Mouse (Mus musculus): Measurements from ENCODE around the gene Itpk1. TPM values are rescaled to one million over a fixed set of nuclear protein-coding genes. Genes with fewer than 3 reads are reported as not detected.

The Itpk1 gene
- total RNA-seq, 2 experiments from 2014 or later, result 66.6 to 76.8 TPM

DNA sequence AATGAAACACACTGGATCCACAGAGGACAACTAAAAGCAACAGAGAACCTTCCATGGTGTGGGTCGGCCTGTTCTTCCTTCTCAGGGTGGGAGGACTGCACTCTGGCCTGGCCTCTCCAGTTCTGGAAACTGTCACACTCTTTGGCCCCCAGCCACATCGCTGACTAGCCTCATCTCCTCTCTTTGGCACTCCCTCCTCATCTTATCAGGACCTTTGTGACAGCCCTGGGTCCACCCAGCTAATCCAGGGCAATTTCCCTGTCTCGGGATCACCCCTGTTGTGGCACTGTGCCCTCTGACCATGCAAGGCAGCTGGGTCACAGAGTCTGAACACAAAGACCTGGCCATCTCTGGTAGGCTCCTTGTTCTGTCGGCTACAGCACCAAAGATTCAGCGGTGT lies 22.6 kb downstream of the Itpk1 start:
- no peak for DNase-seq (ENCODE audit: low spot score in 2 of 2)
- TF ChIP-seq CTCF (conservative IDR thresholded peaks at IDR 0.05), result no peak
- peak overlapping the region; percentile 14; the same call in 1 of the 2 replicates for H3K27ac ChIP-seq
- no peak overlapping the region for H3K4me3 ChIP-seq

DNA sequence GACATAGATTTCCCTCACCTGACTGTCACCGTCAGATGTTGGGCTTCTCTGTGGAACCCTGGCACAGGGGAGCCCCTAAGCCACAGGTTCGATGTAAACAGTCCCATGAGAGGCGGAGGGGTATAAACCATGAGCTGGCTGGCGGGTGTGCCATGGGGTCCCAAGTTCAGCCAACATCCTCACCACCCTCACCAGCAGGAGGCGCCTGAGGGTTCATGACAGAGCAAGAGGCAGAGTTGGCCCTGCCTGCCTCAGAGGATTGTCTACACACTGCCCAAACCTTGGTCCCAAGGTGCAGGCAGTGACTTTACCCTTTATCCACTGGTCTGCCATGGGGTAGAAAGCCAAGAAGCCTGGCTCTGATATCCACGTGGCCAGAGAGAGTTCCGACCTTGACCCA lies 23.1 kb downstream of the Itpk1 start:
- TF ChIP-seq CTCF (conservative IDR thresholded peaks at IDR 0.05), result peak; percentile 58
- no peak overlapping the region for H3K27ac ChIP-seq
- H3K4me3 ChIP-seq, result no peak overlapping the region
- DNase-seq (ENCODE audit: low spot score in 2 of 2), result no peak

DNA sequence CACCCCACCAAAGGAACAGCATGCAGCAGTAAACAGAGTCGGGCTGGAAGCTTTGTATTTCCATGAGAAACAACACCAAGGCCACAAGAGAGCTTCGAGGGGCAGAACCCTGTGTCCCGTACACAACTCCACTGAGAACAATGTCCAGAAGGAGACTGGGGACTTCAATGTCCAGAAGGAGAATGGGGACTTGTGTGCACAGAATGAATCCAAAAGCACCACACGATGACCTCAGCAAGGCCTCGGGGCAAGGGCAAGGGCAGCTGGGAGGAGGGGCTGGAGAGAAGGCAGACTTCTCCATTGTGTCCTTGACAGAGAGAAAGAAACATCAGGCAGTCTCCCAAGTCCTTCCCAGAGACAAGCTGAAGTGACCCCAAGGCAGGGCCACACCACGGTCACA lies 25.9 kb downstream of the Itpk1 start:
- Histone ChIP-seq H3K4me3 (no peak overlapping the region), H3K27ac (peak overlapping the region; percentile 65)
- no peak for TF ChIP-seq CTCF (conservative IDR thresholded peaks at IDR 0.05)
- no peak for DNase-seq (ENCODE audit: low spot score in 2 of 2)

DNA sequence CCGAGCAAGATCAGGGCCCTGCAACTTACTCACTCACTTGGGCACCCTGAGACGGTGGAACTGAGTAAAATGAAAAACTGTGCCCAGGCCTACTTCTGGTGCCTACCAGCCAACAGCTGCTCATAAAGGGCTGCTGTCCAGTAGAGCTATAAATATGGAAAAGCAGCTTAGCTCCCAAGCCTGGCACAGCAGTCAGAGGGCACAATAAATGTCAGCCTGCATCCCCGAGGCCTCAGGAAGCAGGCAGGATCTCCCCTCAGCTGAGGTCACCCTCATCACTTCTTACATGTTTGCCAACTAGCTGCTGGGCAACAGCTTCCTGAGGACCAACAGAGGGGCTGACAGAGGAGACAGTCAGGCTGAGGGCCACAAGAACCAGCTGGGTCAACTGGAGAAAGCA lies 27.6 kb downstream of the Itpk1 start:
- DNase-seq (ENCODE audit: low spot score in 2 of 2), result no peak
- no peak for TF ChIP-seq CTCF (conservative IDR thresholded peaks at IDR 0.05)
- peak overlapping the region; percentile 65; the same call in 1 of the 2 replicates for H3K27ac ChIP-seq
- H3K4me3 ChIP-seq, result no peak overlapping the region

DNA sequence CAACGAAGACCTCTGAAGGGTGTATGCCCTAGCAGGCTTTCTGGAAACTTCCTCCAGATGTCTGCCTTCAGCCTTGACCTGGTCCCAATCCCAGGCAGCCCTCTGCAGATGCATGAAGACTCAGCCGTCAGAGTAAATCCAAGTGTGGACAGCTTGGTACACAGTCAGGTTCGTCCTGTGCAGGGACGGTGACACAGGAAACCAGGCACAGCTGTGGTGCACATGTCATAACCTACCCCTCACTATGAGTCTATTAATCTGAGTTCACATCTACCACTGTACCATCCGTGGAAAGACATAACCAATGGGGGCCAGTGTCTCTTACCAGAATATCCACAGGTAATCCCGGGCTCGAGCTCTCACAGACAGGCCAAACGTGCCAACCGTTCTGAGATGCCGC lies 30.2 kb downstream of the Itpk1 start:
- Histone ChIP-seq H3K4me3 (no peak overlapping the region), H3K27ac (no peak overlapping the region)
- no peak for DNase-seq (ENCODE audit: low spot score in 2 of 2)
- no peak for TF ChIP-seq CTCF (conservative IDR thresholded peaks at IDR 0.05)

DNA sequence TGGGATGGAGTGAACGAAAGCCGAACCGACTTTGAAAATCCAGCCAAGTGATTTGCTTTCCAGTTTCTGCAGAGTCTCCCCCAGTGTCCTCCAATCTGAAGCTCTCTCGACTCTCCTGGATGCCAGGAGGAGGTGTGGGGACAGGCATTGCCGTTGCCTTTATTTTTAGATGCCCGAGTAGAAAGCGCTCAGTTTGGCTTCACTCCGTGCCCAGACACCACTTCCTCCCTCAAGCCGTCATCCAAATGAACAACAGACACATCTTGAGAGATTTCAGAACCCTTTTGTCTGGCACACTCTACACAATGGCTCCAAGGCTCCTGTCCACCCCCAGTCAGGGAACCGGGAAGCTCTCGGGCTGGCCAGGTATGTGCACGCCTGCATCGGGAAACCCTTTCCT lies 30.6 kb downstream of the Itpk1 start:
- DNase-seq (ENCODE audit: low spot score in 2 of 2), result no peak
- H3K4me3 ChIP-seq, result no peak overlapping the region
- no peak for TF ChIP-seq CTCF (conservative IDR thresholded peaks at IDR 0.05)
- no peak overlapping the region for H3K27ac ChIP-seq

DNA sequence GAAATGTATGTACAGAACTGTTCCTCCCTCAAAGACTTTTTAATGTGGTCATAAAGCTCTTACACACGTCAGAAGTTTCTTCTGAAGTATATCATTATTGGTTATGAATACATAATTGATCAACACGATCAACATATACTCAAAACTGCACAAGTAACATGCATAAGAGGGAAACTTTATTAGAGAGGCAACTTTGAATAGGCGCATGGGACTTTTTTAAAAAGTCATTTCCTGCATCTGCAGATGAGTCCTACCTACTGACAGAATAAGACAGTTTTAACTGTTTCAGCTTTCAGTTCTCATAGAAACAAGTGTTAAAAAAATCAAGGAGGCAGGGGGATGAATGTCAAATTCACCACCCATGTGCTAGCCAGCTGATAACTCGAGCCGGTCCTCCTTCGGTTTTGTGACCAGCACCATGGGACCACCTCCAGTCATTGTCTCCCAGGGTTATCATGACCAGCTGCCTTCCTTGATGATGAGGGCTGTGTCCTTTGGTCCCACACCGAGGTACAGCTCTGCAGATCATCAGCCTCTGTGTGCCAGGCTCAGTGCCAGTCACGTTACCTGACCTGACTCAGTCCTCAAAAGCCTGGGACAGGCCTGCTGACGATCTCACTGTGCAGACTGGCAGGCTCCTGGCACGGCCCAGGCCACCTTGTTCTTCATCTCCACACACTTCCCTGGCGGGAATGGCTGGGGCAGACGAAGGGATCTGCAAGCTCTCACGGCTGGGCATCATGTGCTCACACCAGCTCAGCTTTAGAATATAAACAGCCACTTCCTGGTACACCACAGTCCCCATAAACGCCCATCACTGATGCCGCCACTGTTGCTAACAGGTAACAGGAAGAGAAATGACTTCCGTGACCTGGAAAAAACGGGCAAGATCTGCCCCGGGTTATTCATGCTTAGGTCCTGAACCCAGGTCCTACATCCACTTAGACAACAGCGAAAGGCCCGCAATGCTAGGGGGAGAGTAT lies 31.6 kb downstream of the Itpk1 start:
- H3K4me3 ChIP-seq, result no peak overlapping the region
- no peak for TF ChIP-seq CTCF (conservative IDR thresholded peaks at IDR 0.05)
- H3K27ac ChIP-seq, result no peak overlapping the region
- DNase-seq (ENCODE audit: low spot score in 2 of 2), result no peak

DNA sequence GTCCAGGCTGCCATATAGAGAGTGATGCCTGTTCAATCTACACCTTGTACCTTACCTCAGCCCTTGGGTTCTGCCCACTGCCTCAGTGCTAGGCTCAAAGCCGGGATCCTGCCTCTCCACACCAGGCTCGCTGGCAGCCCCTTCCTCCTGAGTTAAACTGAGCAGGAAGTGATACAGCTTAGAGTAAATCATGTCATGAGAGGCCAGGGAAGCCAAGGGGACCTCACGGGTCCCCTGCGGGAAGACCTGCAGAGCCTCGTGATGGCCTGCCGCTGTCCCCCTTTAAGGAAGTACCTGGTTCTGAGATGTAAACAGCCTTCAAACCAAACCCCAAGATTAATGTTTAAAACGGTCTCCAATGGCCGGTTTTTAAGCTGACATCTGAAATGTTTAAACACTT lies 32.6 kb downstream of the Itpk1 start:
- TF ChIP-seq CTCF (conservative IDR thresholded peaks at IDR 0.05), result no peak
- no peak overlapping the region for H3K4me3 ChIP-seq
- no peak overlapping the region for H3K27ac ChIP-seq
- DNase-seq (ENCODE audit: low spot score in 2 of 2), result no peak

DNA sequence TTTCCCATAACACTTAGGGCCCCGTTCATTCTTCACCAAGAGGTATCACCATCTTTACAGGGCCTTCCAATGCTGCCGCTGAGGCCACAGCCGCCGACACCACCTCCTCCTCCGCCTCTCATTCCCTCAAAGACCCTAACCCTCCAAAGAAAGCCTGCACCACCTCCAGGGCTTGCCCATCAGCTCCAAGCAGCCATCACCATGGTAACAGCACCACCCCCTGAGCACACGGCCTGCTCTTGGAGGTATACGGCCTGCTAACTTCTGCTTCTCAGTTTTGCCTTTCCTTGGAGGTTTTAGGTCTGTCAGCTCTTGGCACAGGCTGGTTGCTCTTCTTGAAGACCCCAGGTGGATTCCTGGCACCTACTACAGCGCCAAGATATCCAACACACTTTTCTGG lies 33.9 kb downstream of the Itpk1 start:
- no peak overlapping the region for H3K4me3 ChIP-seq
- H3K27ac ChIP-seq, result no peak overlapping the region
- no peak for TF ChIP-seq CTCF (conservative IDR thresholded peaks at IDR 0.05)
- no peak for DNase-seq (ENCODE audit: low spot score in 2 of 2)

DNA sequence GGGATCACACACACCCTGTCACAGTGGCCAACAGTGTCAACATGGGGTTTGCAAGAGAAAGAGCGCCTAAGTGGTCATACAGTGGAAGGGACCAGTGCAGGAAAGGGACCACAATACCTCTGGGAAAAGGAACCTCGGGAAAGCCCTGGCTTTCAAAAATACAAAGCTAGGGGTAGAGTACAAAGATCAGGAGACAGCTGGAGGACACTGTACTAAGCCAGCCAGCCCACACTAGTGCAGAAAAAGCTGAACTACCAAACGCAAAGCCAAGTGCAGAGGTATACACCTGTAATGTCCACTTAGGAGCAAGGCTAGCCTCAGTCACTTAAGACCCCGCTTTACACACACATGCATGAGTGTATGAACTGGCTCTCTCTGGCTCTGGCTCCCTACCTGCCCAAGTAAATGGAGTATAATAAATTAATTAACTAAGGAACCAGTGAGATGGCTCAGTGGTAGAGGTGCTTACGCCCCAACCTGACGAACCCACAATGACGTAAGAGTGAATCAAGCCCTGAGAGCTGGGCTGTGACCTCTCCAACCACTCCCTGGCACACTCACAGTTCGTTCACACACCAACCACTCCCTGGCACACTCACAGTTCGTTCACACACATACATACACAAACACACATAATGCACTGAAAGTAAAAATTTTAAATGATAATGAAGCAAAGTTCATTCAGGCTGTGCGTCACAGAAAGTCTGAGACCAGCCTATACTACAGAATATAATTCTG lies 39.1 kb downstream of the Itpk1 start:
- no peak for TF ChIP-seq CTCF (conservative IDR thresholded peaks at IDR 0.05)
- DNase-seq (ENCODE audit: low spot score in 2 of 2), result no peak
- H3K27ac ChIP-seq, result peak overlapping the region; percentile 25; the same call in 1 of the 2 replicates
- no peak overlapping the region for H3K4me3 ChIP-seq

DNA sequence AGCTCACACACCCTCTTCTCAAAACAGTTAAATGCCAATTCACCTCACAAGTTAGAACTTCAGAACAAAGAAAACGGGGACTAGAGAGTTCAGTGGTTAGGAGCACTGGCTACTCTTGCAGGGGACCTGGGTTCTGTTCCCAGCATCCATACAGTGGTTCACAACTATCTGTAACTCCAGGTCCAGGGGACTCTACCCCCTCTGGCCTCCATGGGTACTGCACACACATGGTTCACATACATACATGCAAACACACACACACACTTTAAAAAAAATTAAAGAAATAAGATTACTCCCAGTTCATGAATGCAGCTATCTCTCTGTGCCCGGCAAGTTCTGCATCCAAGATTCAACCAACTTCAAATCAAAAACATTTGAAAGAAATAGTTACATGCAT lies 40.7 kb downstream of the Itpk1 start:
- Histone ChIP-seq H3K27ac (no peak overlapping the region), H3K4me3 (no peak overlapping the region)
- no peak for DNase-seq (ENCODE audit: low spot score in 2 of 2)
- TF ChIP-seq CTCF (conservative IDR thresholded peaks at IDR 0.05), result peak; percentile 54

DNA sequence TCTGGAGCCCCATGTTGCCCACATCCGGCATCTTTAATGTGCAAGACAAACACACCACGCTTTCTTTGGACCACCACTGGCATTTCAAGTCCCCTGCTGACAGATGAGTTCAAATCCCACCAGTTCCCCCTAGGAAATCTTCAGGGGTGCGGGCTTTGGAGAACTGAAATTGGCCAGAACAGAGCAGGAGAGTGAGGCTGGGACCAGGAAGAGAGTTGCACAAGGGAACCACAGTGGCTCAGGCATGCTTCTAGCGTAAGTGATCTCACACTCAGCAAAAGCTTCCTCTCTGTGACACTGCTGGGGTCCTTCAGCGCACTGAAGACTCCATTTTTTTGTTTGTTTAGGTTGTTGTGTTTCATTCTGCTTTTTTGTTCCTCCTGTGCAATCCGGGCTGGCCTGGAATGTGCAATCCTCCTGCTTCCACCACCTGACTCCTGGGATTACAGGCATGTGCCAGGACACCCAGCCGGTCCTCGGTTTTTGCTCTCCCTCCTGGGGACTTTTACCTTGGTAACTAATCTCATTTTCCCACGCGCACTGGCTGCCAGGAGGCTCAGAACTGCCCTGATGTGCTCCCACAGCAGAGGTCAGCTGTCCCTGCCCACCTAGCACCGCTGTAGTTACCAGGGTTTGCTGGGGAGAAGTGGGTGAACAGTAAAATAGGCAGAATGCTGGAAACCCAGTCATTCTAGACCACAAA lies 41.2 kb downstream of the Itpk1 start:
- no peak for TF ChIP-seq CTCF (conservative IDR thresholded peaks at IDR 0.05)
- no peak overlapping the region for H3K4me3 ChIP-seq
- no peak for DNase-seq (ENCODE audit: low spot score in 2 of 2)
- peak overlapping the region; percentile 73; the same call in 1 of the 2 replicates for H3K27ac ChIP-seq

DNA sequence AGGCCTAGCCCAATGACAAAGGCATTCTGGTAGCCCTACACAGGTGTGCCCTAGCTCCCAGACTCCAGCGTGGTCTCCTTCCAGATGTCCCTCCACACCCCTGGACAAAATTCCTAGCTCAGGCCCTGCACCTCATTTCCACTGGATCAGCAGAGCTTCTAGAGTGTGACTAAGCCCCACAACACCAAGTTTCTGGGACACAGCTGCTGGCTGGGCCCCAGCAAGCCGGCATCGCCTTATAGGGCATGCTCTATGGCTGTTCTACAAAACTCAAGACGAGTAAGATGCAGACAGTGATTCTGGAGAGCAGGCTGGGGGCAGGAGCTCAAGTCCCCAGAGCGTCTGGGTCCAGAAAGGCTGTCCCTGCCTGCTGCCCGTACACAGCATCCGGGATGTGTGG lies 43.0 kb downstream of the Itpk1 start:
- no peak for DNase-seq (ENCODE audit: low spot score in 2 of 2)
- Histone ChIP-seq H3K4me3 (no peak overlapping the region), H3K27ac (peak overlapping the region; percentile 73)
- TF ChIP-seq CTCF (conservative IDR thresholded peaks at IDR 0.05), result no peak
